Mouse (Mus musculus): ENCODE measurements around the gene Cdh23. TPM values are rescaled to one million over a fixed set of nuclear protein-coding genes. Genes with fewer than 3 reads are reported as not detected.
A peak's percentile ranks its signal among the peaks of the same experiment; 100 is the strongest.

The Cdh23 gene
- polyA plus RNA-seq, 1 experiment from 2014 or later, result 2.7 TPM

DNA sequence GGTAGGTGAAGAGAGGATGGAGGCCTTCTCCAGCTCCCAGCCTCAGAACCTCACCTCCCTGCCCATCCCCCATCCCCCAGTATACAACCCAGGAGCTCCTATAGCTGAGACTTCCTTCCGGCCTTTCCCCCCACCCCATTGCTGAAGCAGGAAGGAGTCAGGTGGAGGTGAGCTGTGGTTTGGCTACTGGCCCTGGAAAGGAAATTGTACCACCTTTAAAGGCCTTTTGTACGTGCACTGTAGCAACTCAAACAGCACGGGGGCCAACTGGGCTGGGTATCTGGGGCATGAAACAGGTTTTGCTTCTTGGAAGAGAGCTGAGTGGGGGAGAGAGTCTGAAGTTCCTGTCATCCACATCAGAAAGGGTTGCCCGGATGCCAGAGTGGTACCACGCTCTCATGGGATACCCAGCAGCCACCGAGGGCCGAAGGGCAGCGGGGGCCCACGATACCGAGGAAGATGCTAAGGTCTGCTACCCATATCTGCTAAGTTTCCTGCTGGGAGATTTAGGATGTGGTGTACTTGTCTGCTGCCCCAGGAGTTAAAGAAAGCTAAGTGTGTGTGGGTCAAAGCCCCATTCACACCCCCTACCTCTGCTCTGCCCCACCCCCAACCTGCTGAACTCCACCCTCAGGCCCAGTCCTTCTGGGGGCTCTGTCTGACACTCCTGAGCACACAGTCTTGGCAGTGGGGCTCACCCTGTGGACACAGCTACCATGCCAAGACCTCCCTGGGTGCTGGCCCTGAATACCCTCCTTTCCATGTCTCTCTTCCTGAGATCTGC is 315.0 kb downstream of the Cdh23 start:
- H3K4me1 ChIP-seq (replicated peaks; ENCODE audit: control insufficient read depth, insufficient read depth, low read length), result no peaks in the 10 kb centered on the region
- no peak for ATAC-seq
- H3K9me3 ChIP-seq (ENCODE audit: control insufficient read depth, low read length), result no peaks in the 10 kb centered on the region
- H3K4me3 ChIP-seq (replicated peaks; ENCODE audit: low read length), result no peak overlapping the region
- 70% methylated on average over 10 of the region's 10 CpGs for WGBS
- no peak overlapping the region for H3K4me2 ChIP-seq (ENCODE audit: low read length)
- H3K9ac ChIP-seq (replicated peaks; ENCODE audit: low read depth, low read length), result no peak overlapping the region
- no peaks in the 10 kb centered on the region for H3K36me3 ChIP-seq (ENCODE audit: control insufficient read depth, insufficient read depth)
- no peak overlapping the region for H3K27ac ChIP-seq (ENCODE audit: low read length)
- no peaks in the 10 kb centered on the region for H3K27me3 ChIP-seq (replicated peaks; ENCODE audit: control insufficient read depth, insufficient read depth, low read length)

- H3K4me2 ChIP-seq (ENCODE audit: low read length), result no peak overlapping the region
- H3K27me3 ChIP-seq (replicated peaks; ENCODE audit: control insufficient read depth, insufficient read depth, low read length), result no peaks in the 10 kb centered on the region
- H3K36me3 ChIP-seq (ENCODE audit: control insufficient read depth, insufficient read depth), result no peaks in the 10 kb centered on the region
- no peak overlapping the region for H3K4me3 ChIP-seq (replicated peaks; ENCODE audit: low read length)
- no peak overlapping the region for H3K9ac ChIP-seq (replicated peaks; ENCODE audit: low read depth, low read length)
- H3K9me3 ChIP-seq (ENCODE audit: control insufficient read depth, low read length), result no peaks in the 10 kb centered on the region
- WGBS, result 78% methylated on average over 3 of the region's 3 CpGs
- no peak overlapping the region for H3K27ac ChIP-seq (ENCODE audit: low read length)
- no peaks in the 10 kb centered on the region for H3K4me1 ChIP-seq (replicated peaks; ENCODE audit: control insufficient read depth, insufficient read depth, low read length)
- no peak for ATAC-seq
Observed at GRCm38 (mm10) chr10:60380229-60380628, 316.1 kb downstream of the Cdh23 start.

- H3K36me3 ChIP-seq (ENCODE audit: control insufficient read depth, insufficient read depth), result no peaks in the 10 kb centered on the region
- no peak overlapping the region for H3K27ac ChIP-seq (ENCODE audit: low read length)
- no peak overlapping the region for H3K4me3 ChIP-seq (replicated peaks; ENCODE audit: low read length)
- WGBS, result 74% methylated on average over 9 of the region's 9 CpGs
- no peak overlapping the region for H3K4me2 ChIP-seq (ENCODE audit: low read length)
- ATAC-seq, result no peak
- no peaks in the 10 kb centered on the region for H3K27me3 ChIP-seq (replicated peaks; ENCODE audit: control insufficient read depth, insufficient read depth, low read length)
- no peaks in the 10 kb centered on the region for H3K9me3 ChIP-seq (ENCODE audit: control insufficient read depth, low read length)
- no peak overlapping the region for H3K9ac ChIP-seq (replicated peaks; ENCODE audit: low read depth, low read length)
- H3K4me1 ChIP-seq (replicated peaks; ENCODE audit: control insufficient read depth, insufficient read depth, low read length), result no peaks in the 10 kb centered on the region
Observed at GRCm38 (mm10) chr10:60379419-60379957, 316.8 kb downstream of the Cdh23 start.

DNA sequence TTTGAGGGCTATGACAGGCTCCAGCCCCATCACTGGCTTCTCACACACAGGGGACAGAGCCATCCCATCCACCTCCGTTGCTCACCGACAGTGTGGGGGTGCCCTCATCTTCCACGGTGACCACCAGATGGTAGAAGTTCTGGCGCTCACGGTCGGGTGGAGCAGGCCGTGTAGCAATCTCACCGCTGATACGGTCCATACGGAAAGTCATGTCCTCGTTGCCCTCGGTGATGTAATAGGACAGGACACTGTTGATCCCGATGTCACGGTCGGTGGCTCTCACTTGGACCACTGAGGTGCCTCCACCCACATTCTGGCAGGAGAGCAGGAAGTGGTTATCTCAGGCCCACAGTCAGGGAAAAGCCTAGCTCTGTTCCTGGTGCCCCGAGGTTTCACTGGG is 319.6 kb downstream of the Cdh23 start:
- Histone ChIP-seq H3K27me3 (replicated peaks; ENCODE audit: control insufficient read depth, insufficient read depth, low read length) (no peaks in the 10 kb centered on the region), H3K4me2 (ENCODE audit: low read length) (no peak overlapping the region), H3K4me3 (replicated peaks; ENCODE audit: low read length) (no peak overlapping the region), H3K27ac (ENCODE audit: low read length) (no peak overlapping the region), H3K9me3 (ENCODE audit: control insufficient read depth, low read length) (no peaks in the 10 kb centered on the region), H3K9ac (replicated peaks; ENCODE audit: low read depth, low read length) (no peak overlapping the region), H3K4me1 (replicated peaks; ENCODE audit: control insufficient read depth, insufficient read depth, low read length) (no peaks in the 10 kb centered on the region), H3K36me3 (ENCODE audit: control insufficient read depth, insufficient read depth) (no peaks in the 10 kb centered on the region)
- ATAC-seq, result no peak
- 93% methylated on average over 16 of the region's 16 CpGs for WGBS

- H3K4me2 ChIP-seq (ENCODE audit: low read length), result no peak overlapping the region
- no peak overlapping the region for H3K27ac ChIP-seq (ENCODE audit: low read length)
- H3K9ac ChIP-seq (replicated peaks; ENCODE audit: low read depth, low read length), result no peak overlapping the region
- H3K27me3 ChIP-seq (replicated peaks; ENCODE audit: control insufficient read depth, insufficient read depth, low read length), result no peaks in the 10 kb centered on the region
- no peaks in the 10 kb centered on the region for H3K9me3 ChIP-seq (ENCODE audit: control insufficient read depth, low read length)
- H3K4me1 ChIP-seq (replicated peaks; ENCODE audit: control insufficient read depth, insufficient read depth, low read length), result peaks cover 9% of the 10 kb centered on the region; the same call in 1 of the 2 replicates
- ATAC-seq, result no peak
- no peaks in the 10 kb centered on the region for H3K36me3 ChIP-seq (ENCODE audit: control insufficient read depth, insufficient read depth)
- WGBS, result 71% methylated on average over 8 of the region's 8 CpGs
- no peak overlapping the region for H3K4me3 ChIP-seq (replicated peaks; ENCODE audit: low read length)
Observed at GRCm38 (mm10) chr10:60373937-60374578, 322.2 kb downstream of the Cdh23 start.

GRCm38 (mm10) chr10:60373543-60373936 is 322.8 kb downstream of the Cdh23 start:
- no peak overlapping the region for H3K27ac ChIP-seq (ENCODE audit: low read length)
- no peaks in the 10 kb centered on the region for H3K36me3 ChIP-seq (ENCODE audit: control insufficient read depth, insufficient read depth)
- H3K4me1 ChIP-seq (replicated peaks; ENCODE audit: control insufficient read depth, insufficient read depth, low read length), result peaks cover 9% of the 10 kb centered on the region; the same call in 1 of the 2 replicates
- no peak overlapping the region for H3K4me3 ChIP-seq (replicated peaks; ENCODE audit: low read length)
- 78% methylated on average over 6 of the region's 6 CpGs for WGBS
- H3K9me3 ChIP-seq (ENCODE audit: control insufficient read depth, low read length), result no peaks in the 10 kb centered on the region
- no peak overlapping the region for H3K4me2 ChIP-seq (ENCODE audit: low read length)
- H3K27me3 ChIP-seq (replicated peaks; ENCODE audit: control insufficient read depth, insufficient read depth, low read length), result no peaks in the 10 kb centered on the region
- H3K9ac ChIP-seq (replicated peaks; ENCODE audit: low read depth, low read length), result no peak overlapping the region
- no peak for ATAC-seq

DNA sequence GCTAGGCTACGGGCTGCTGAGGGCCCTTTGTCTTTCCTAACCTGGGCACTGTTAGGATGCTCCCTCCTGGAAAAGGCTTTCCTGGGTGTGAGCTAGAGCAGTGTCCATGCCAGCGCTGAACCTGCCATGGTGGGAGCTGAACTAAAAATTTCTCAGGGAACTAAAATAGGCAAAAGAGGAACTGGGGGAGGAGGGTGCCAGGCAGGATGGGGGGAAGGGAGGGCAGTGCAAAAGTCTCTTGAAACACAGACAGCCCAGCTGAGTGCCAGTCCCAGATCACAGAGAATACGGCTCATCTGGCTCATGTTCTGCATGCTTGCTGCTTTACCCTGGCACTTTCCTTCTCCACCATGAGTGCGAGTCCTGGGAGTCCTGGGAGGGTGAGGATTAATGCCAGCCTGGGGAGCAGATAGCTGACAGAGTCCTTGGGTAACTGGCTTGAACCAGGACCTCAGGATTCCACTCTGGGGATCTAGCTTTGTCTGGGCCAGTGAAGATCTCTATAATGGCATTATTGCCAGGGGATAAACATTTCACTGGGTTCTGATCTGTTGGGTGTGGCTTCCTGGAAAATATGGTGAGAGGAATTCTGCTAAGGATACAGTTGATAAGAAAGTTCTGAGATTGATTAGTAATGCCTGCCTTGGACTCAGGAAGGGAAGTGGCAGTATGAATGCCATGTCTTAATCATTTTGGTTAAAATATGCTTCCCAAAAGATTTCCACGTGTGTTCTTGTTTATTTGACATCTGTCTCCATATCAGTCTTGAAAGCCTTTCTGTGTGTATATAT is 324.5 kb downstream of the Cdh23 start:
- ATAC-seq, result no peak
- Histone ChIP-seq H3K4me2 (ENCODE audit: low read length) (no peak overlapping the region), H3K27me3 (replicated peaks; ENCODE audit: control insufficient read depth, insufficient read depth, low read length) (no peaks in the 10 kb centered on the region), H3K4me3 (replicated peaks; ENCODE audit: low read length) (no peak overlapping the region), H3K9me3 (ENCODE audit: control insufficient read depth, low read length) (no peaks in the 10 kb centered on the region), H3K4me1 (replicated peaks; ENCODE audit: control insufficient read depth, insufficient read depth, low read length) (peaks cover 9% of the 10 kb centered on the region; the same call in 1 of the 2 replicates), H3K9ac (replicated peaks; ENCODE audit: low read depth, low read length) (no peak overlapping the region), H3K27ac (ENCODE audit: low read length) (no peak overlapping the region), H3K36me3 (ENCODE audit: control insufficient read depth, insufficient read depth) (no peaks in the 10 kb centered on the region)
- WGBS, result 86% methylated on average over 5 of the region's 5 CpGs

DNA sequence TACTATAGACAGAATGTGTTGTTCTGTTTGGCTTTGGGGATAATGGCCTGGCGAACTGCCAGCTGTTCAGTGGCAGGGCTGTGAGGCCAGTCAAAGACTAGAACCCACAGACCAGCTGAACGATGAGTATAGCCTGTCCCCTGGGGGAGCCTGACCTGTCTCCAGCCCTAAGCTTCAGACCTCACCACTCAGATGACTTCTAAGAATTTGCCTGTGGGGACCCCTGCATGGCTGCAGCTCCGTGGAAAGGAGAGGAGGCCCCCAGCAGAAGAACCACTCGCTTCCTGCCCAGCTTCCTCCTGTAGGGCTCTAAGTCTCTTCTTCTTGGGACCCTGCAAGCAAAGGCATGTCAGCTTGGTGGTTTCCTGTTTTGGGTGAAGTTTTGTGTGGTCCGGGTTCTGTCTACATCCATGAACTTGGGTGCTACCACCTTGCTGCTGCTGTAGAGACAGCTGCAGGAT is 325.7 kb downstream of the Cdh23 start:
- Histone ChIP-seq H3K27ac (ENCODE audit: low read length) (no peak overlapping the region), H3K27me3 (replicated peaks; ENCODE audit: control insufficient read depth, insufficient read depth, low read length) (no peaks in the 10 kb centered on the region), H3K9me3 (ENCODE audit: control insufficient read depth, low read length) (no peaks in the 10 kb centered on the region), H3K4me3 (replicated peaks; ENCODE audit: low read length) (no peak overlapping the region), H3K4me1 (replicated peaks; ENCODE audit: control insufficient read depth, insufficient read depth, low read length) (peaks cover 9% of the 10 kb centered on the region; the same call in 1 of the 2 replicates), H3K9ac (replicated peaks; ENCODE audit: low read depth, low read length) (no peak overlapping the region), H3K4me2 (ENCODE audit: low read length) (no peak overlapping the region), H3K36me3 (ENCODE audit: control insufficient read depth, insufficient read depth) (no peaks in the 10 kb centered on the region)
- 75% methylated on average over 5 of the region's 5 CpGs for WGBS
- no peak for ATAC-seq

- Histone ChIP-seq H3K36me3 (ENCODE audit: control insufficient read depth, insufficient read depth) (no peaks in the 10 kb centered on the region), H3K27ac (ENCODE audit: low read length) (no peak overlapping the region), H3K4me2 (ENCODE audit: low read length) (no peak overlapping the region), H3K9ac (replicated peaks; ENCODE audit: low read depth, low read length) (no peak overlapping the region), H3K4me3 (replicated peaks; ENCODE audit: low read length) (no peak overlapping the region), H3K4me1 (replicated peaks; ENCODE audit: control insufficient read depth, insufficient read depth, low read length) (peaks cover 9% of the 10 kb centered on the region; the same call in 1 of the 2 replicates), H3K27me3 (replicated peaks; ENCODE audit: control insufficient read depth, insufficient read depth, low read length) (no peaks in the 10 kb centered on the region), H3K9me3 (ENCODE audit: control insufficient read depth, low read length) (no peaks in the 10 kb centered on the region)
- WGBS, result 49% methylated on average over 2 of the region's 2 CpGs
- ATAC-seq, result peak; percentile 73
Observed at GRCm38 (mm10) chr10:60370098-60370497, 326.2 kb downstream of the Cdh23 start.
